Mouse (Mus musculus) thymus, postnatal 0 days (tissue): ENCODE measurements around the gene Cd93. TPM values are rescaled to one million over a fixed set of nuclear protein-coding genes. Genes with fewer than 3 reads are reported as not detected.

Experiments used
- DNase-seq: peaks from one replicate; pipeline ENCODE4 v3.0.0-alpha.2; 2015; ENCODE audit warnings: low spot score
- polyA plus RNA-seq: library from polyadenylated mRNA; unstranded; fragments of >200 nt; fragmentation: Nextera tagmentation; extraction: Ambion mirVana; gene quantifications from 2 replicates; pipeline ENCODE4 v1.2.1, GENCODE M21; 2015

Gene Cd93
- polyA plus RNA-seq, 1 experiment from 2014 or later, result 4.0 TPM

DNA sequence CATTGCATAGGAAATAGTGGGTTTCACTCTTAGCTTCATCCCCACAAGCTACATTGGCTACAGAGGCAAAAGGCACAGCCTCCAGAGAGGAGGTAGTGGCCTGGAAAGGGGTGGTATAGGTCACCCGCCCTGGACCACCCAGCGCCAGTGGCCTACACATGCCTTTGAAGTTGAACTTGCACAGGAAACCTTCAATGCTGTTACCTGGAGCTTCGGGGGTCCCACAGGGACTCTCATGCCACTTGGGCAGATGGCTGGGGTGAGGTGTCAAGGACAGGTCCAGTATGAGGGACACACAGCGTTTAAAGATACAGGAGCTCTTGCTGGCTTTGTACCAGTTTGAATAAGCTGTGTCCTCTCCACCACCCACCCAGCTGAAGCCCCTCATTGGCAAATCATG is 653 bp downstream of the Cd93 start:
- DNase-seq, result peak; percentile 3

DNA sequence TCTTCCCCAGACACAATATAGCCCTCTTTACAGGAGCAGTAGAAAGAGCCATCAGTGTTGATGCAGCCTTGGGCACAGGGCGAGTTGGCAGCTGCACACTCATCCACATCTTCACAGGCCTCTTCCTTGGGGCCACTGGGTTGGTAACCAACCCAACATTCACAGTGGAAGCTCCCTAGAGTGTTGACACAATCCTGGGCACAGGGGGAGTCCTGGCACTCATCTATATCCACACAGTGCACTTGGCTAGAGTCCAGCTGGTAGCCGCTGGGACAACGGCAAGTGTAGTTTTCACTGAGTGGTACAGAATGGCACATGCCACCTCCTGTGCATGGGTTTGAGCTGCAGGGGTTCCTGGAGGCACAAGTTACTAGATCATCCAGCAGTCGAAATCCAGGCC is 1.2 kb downstream of the Cd93 start:
- DNase-seq, result no peak

DNA sequence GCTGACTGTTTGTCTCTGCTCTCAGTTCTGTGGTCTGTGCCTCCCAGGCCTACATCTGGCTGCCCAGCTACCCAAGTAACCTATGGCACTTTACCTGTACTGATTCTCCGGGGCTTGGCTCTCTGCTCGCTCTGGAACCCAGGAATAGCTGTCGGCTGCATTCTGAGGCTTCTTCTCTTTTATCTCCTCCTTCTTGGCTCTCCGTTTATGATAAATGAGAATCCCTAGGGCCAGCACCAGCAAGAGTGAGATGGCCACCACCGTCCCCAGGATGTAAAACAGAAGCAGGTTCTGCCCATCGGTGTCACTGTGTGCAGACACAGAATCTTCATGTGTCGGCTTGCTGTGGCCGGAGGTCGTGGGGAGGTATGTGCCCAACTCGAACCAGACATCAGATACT is 1.9 kb downstream of the Cd93 start:
- no peak for DNase-seq

DNA sequence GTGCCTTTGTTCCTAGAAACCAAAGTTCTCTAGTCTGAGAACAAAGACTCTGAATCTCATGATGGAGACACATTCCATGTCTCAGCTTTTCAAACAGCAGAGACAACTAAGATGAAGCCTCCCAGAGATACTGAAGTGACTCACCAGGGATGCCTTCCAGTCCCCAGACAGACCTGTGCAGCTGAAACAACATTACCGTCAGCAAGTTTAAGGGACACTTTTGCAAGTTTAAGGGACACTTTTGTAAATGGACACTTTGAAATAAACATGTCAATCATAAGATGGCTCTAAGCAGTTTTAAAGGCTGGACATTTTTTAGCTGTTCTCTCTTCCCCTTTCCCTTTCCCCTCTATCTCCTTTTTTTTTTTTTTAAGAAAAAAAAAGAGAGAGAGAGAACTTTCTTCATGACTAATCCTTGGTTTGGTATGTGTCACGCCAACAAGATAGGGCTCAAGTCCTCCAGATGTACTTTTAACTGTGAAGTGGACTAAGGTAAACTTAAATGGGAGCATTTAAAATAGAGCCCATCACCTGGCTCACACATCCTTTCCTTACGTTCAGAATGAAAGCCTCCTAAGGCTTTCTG is 3.6 kb downstream of the Cd93 start:
- DNase-seq, result no peak

DNA sequence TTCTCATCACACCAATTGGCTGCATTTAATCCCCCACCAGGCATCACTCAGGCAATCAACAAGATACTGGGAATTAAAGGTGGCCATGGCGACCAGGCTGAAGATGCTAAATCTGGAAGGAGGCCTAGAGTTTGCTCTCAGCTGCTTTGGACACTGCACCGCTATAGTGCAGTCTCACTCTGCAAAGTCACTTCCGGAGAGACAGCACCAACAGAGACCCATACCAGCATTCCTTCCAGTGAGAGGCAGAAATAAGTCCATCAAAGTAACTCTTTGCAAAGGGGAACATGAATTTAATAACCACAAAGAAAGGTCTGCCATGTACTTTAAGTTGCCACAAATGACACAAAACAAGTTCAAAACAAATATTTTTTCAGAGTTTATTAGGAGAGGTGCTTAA is 7.1 kb downstream of the Cd93 start:
- no peak for DNase-seq

DNA sequence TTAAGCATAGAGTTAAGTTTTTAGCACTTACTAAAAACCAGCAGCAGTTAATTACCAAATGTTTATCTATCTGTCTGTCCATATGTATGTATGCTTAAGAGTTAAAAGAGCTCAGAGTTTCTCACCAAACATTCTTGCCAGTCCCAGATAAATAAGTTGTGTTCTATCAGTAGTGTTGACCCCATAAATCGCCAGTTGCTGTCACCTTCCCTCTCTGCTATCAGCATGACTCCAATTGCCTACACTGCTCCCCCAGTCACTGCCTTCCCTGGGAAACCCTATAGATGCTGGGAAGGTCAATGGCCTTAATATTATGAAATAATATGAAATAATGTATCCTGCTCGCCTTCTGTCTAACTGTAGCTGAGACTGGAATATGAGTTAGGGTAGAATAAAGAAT is 11.0 kb downstream of the Cd93 start:
- no peak for DNase-seq

DNA sequence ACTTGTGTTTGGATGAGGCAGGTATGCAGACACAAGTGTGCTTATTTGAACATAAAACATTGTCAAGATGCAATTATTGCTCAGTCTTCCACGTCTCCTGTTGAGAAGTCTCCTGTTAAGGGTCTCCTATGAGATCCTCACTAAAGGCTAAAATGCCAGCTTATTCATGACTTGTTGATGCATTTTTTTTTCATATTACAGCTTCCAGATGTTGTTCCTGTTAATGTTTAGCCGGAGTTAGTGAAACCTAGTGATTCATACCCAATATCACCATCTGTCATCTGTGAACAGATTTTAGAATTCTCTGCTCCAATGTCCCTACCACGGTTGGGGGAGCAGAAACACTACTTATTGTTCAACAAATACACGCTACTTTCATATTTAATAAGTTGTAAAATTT is 12.4 kb downstream of the Cd93 start:
- DNase-seq, result no peak

DNA sequence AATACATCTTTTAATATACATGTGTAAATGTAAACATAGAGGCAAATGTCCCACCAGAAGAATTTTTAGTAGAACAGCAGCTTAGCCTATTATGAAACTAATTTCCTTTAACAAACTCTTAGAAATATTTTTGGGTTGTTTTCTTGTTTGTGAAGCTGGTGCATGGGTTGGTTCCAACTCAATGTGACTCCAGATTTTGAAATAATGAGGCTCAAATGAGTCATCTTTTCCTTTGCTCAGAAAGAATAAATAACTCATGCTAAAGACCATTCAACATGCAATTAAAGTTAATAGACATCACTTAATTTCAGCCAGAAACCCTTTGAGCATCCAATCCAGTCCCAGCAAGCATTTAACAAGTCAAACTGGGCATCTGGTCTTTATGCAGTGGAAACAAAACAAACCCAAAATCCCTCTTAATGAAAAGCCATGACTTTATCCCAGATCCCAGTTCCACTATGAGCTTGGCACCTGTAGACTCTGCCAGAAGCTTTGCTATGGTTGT is 14.3 kb downstream of the Cd93 start:
- DNase-seq, result no peak

DNA sequence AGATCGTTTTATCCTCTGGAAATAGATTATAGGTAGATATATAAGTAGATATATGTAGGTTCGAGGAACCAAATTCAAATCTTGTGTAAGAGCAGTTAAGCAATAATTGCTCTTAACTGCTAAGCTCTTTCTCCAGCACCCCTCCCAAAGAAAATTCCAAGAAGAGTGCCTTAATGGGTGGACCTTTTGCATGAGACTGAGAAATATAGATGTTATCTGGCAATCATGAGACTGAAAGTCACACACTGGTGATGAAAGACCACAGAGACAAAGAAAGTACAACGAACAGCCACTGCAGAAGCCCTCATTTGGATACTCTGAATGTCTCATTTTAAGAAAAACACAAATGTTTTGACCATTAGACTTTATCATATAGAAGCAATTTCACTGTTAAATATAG is 14.8 kb downstream of the Cd93 start:
- no peak for DNase-seq

DNA sequence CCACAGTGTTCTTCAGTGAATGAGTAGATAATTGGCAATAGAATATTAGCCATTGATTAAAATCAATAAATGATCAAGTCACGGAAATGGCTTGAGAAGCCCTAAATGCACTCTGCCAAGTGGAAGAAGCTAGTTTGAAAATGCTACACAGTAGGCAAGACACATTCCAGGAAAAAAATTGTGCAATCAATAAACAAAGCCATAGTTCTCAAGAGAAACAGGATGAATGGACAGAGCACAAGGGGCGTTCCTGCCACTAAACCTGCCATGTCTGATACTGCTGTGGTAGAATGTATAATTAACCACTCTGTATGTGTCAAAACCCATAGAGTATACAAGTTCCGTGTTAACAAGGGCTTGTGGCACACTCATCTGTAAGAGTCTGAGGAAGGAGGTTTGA is 15.8 kb downstream of the Cd93 start:
- DNase-seq, result no peak

DNA sequence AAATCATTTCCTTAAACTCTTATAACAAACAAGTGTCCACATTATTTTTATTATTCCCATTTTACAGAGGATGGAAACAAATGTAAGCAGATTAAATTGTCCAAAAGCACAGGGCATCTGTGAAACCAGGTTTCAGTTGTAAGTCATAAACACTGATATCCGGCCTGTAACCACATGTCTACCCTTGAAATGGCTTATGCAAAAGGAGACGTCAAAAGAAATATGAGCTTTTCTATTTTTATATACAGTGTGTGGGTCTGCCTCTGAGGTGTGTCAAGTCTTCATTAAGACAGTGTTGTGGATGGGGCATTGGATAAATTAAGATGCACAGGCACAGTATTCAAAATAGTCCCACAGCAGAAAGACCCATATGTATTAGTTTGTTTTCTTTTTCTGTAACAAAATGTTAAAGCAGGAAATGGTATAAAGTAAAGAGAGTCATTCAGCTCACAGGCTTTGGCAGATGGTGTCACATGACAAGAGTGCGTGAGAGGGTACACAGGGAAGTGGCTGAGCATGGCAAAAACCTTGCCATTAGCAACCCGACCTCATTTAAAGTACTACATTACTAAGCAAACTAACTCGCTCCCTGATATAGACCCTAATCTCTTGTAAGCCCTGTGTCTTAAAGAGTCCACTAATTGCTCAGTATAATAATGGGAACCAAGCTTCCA is 17.5 kb downstream of the Cd93 start:
- DNase-seq, result no peak

DNA sequence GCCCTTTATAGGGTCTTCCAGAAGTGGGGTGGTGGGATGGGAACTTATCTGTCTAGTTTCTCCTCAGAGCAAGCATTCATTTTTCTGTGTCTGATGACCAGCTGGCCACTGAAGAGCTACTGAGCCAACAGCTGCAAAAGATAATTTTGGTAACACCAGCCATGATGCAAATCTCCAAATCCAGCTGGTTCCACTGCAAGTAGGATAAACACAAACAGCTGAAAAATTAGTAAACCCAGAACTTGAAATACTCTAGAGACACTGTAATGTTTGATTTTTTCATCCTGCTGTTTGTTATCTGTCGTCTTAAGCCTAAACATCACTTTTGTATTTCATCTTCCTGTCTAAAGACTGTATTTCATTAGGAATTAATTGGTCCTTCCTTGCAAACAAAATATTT is 21.7 kb downstream of the Cd93 start:
- no peak for DNase-seq

DNA sequence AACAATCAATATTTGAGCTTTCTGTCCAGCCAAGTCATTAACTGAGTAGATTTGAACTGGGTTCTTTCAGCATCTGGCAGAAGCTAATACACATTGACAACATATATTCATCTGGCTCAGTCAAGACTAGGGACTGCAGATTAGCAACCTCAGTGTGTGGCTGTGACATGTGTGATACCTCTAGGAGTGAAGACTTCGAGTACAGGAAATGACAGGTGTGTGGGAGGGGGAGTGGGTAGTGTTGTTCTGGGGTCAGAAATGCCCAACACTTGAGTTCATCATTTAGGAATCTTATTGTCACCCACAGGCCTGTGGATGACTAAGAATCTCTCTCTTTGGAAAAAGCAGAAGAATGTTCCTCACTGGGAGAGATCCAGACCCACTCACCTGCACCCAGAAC is 22.3 kb downstream of the Cd93 start:
- no peak for DNase-seq

DNA sequence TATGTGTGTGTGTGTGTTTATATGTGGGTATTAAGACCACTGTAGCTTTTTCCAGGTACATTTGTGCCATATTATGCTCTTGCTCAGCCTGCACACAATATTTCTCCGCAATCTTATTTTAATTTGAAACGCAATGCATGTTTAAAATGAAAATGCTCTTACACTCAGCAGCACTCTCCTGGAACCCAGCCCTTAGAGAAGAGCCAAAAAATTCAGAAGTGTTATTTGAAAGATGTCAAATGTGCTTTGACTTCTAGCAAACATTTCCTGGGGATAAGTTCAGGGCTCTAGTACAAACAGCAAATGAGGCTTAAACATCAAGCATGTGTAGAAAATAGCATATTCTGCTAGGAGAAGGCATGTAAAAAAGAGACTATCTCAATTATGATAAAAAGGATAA is 23.6 kb downstream of the Cd93 start:
- DNase-seq, result no peak

DNA sequence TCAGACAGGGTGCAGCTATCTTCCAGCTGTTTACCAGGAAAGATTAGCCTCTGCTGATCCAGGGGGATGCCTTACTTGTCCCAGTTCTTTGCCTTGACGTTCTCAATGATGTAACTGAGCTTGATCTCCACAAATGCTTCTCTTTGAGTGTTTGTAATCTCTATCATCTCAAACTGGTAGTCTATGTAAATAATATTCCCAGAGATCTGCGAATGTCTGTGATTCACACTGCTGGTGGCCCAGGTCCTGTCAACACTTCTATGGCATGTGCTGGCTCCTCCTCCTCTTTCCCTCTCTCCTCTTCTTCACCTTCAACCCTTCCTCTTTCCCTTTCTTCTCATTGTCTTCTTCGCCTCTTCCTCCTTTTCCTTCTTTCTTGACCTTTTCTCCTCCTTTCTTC is 24.2 kb downstream of the Cd93 start:
- DNase-seq, result no peak

DNA sequence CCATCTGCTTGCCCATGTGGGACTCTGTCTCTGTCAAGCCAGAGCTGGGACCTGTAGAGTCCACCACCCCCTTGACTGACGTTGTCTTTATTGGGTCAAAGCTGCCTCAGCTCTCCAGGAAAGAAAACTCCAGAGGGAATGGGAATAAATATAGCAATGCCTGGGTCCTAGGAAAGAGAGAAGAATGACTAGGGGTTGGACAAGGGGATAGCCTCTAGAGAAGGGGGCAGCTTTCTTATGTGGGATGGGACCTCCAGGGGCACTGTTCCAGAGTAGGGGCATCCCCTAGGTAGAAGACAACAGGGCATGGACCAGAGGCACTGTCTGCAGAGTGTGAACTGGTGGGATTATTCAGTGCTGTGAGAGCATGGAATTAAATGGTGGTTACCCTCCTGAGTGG is 33.5 kb downstream of the Cd93 start:
- DNase-seq, result no peak

DNA sequence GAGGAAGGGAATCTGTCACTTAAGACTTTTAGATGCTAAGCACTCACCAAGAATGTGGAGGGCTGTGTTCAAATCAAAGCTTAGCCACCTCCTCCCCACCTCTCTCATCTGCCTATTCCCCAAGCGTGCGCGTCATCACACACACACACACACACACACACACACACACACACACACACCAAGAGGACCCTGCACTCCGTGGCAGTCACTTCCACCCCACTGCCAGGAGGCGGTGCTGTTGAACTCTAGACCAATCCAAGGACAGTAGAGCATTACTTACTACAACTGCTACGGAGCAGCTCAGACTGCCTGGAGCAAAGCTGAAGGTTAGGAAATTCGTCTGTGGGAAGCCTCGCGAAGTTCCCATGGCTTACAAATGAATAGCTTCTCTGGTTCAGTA is 34.2 kb downstream of the Cd93 start:
- DNase-seq, result peak; percentile 79

DNA sequence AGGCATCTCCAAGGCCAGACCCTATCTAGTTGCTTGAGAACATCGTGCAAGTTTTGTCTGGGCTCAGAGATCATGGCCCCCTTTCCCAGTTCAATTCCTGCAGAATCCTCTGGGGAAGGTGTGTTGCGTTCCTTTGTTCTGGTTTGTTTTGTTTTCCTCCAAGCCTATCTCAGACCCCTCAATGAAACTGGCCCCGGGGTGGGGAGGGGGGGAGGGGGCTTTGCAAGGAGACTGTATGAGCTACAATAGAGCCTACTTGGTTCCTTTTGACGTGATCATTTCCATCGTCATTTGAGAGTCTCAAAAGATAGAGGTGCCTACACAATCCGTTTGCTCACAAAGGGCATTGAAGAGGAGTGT is 34.6 kb downstream of the Cd93 start:
- no peak for DNase-seq

DNA sequence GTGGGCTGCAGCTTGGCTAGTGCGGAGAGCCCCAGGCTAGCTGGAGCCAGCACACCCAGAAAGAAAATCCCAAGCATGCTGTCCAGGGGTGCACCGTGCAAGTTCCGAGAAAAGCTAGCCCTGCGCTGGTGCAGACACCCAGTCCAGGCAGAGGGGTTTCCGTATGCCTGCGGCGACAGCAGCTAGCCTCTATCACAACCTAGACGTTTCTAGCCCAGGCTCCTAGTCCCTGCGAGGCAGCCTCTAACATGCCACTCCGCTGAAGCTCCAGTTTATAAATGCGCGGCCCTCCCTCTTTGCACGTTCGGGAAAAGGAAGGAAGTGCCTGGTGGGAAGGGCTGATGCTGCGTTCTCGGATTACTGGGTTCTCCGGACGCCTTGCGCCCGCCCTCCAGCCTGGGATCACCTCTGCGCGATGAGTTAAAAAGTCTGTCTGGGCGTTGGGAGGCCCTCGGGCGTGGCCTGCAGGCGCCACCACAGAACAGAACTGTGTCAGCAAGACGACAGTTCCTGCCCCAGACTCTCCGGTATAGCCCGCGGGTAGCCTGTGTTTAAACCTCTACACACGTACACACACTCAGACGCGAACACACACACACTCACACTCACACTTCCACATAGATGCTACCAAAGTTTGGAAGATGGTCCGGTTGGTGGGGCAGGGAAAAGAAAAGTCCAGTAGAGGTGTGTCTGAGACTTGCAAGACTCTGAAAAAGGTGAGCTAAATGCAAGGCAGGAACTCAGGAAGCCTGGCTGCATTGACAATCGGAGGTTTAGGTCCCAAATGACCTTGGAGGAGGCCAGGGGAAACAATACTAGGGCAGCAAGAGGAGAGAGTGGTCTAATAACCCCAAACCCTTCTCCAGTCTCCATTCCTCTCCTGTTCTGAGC is 35.2 kb downstream of the Cd93 start, which contains the start of gene Thbd:
Gene Thbd, minus strand, starts transcription at position 319 of the 891 bp plus-strand sequence.
- peak; percentile 41 for DNase-seq

DNA sequence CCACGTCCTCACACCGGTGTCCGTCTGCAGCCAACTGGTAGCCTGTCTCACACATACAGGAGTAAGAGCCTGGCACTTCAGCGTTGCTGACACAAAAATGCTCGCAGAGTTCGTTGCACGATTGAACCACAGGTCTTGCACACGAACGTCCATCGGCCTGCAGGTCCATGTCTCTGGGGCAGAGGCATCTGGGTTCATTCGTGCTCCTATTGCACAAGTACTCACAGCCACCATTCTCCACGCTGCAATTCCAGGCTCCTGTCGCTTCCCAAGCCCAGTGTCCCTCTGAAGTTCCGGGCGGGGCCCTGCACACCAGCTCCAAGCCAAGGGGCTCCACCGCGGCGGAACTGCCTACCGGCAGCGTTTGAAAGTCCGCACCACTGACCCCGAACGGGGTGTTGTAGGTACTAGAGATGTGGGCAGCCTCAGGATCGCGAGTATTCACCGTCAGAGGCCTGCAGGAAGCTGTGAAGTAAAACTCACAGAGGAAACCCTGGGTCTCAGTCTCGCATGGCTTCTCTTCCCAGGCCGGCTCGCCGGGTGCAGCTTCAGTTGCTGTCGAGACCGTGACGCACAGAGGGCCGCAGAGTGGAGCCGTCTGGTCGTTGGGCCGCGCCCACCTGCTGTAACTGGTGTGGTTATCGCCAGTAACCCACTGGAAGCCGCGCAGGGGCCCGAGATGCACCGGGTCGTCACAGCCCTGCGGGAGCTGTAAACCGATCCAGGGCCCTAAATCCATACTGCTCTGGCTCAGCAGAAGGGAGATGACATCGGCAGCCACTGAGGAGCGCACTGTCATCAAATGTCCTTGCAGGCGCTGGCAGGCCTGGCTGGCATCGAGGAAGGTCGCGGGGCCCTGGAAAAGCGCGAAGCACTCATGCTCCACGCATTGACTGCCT is 36.1 kb downstream of the Cd93 start:
- peak; percentile 30 for DNase-seq
